Mouse (Mus musculus) macrophage (primary cell): ENCODE data around the gene Cntnap5a. TPM values are rescaled to one million over a fixed set of nuclear protein-coding genes. Genes with fewer than 3 reads are reported as not detected.

Experiments used
- H3K27ac ChIP-seq: fragments of 350-480 bp; formaldehyde crosslinking; 2 replicates; pipeline ENCODE4 v1.9.0; 2021
- H3K36me3 ChIP-seq: fragments of 350-480 bp; formaldehyde crosslinking; 2 replicates; pipeline ENCODE4 v1.9.0; 2021; ENCODE audit errors: inconsistent target
- H3K4me3 ChIP-seq: fragments of 350-480 bp; formaldehyde crosslinking; 2 replicates; pipeline ENCODE4 v1.9.0; 2021; ENCODE audit errors: inconsistent target
- H3K79me2 ChIP-seq: fragments of 350-480 bp; formaldehyde crosslinking; 2 replicates; pipeline ENCODE4 v1.9.0; 2021; ENCODE audit errors: inconsistent target
- WGBS: methylation state at CpG from one replicate; pipeline ENCODE4 v1.1.7; 2026; ENCODE audit warnings: inconsistent platforms; ENCODE audit not compliant: missing documents; 5-methylcytosine and 5-hydroxymethylcytosine counted together
- polyA plus RNA-seq: library from polyadenylated mRNA; stranded (reverse); fragments of 250-400 nt; gene quantifications from 3 replicates; pipeline ENCODE4 v1.2.4, GENCODE M21; 2018; ENCODE audit warnings: inconsistent platforms

The Cntnap5a gene
- polyA plus RNA-seq, 1 experiment from 2014 or later: not detected

- H3K36me3 ChIP-seq: no peaks in the 10 kb centered on the region
- H3K79me2 ChIP-seq: no peaks in the 10 kb centered on the region
- H3K27ac ChIP-seq: no peak overlapping the region
- no peak overlapping the region for H3K4me3 ChIP-seq
These were observed 682.2 kb downstream of the Cntnap5a start for GRCm38 (mm10) chr1:116366806-116367205.

- H3K79me2 ChIP-seq: no peaks in the 10 kb centered on the region
- WGBS: 75% methylated on average over 7 of the region's 7 CpGs
- no peaks in the 10 kb centered on the region for H3K36me3 ChIP-seq
- H3K27ac ChIP-seq: no peak overlapping the region
- H3K4me3 ChIP-seq: no peak overlapping the region
These were observed 683.0 kb downstream of the Cntnap5a start for GRCm38 (mm10) chr1:116367572-116367971.

- no peak overlapping the region for H3K27ac ChIP-seq
- 89% methylated on average over 4 of the region's 4 CpGs for WGBS
- H3K36me3 ChIP-seq: no peaks in the 10 kb centered on the region
- no peaks in the 10 kb centered on the region for H3K79me2 ChIP-seq
- no peak overlapping the region for H3K4me3 ChIP-seq
These were observed 686.3 kb downstream of the Cntnap5a start for GRCm38 (mm10) chr1:116370817-116371216.

DNA sequence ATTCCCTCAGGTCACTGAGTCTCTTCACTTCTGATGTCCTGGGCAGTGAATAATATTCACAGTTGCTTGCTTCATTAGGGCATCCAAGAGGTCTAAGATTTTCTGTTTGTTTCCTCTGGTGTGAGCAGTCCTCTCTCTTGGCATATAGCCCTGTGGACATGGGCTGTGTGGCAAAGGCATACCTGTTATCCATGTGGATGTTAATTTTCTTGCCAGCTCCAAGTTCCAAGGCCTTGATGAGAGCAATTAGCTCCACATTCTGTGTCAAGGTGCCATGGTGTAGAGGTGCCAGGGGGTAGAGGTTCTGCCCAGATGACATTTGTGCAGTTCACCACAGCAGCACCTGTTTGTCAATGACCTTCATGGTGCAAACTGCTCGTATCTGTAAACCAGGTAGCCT is 689.0 kb downstream of the Cntnap5a start:
- no peaks in the 10 kb centered on the region for H3K79me2 ChIP-seq
- H3K36me3 ChIP-seq: no peaks in the 10 kb centered on the region
- no peak overlapping the region for H3K4me3 ChIP-seq
- WGBS: 82% methylated on average over 1 of the region's 1 CpGs
- no peak overlapping the region for H3K27ac ChIP-seq

DNA sequence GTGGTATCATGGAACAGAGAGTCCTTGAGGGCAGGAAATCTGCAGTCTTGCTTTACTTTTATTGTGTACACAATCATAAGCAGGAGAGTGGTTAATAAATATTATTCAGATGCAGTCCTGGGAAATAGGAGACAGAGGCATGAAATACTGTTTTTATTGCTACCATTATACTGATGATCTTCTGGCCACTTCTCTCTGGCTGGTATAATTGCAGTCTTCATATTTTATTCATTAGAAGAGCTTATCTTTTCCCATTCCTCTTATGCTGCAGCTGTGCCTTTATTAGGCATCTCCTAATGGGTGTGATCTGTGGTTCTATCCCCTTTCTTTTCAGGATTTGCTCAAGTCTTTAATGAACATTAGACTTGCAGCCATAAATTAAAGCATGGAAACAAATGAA is 707.8 kb downstream of the Cntnap5a start:
- Histone ChIP-seq H3K27ac (no peak overlapping the region), H3K79me2 (no peaks in the 10 kb centered on the region), H3K36me3 (no peaks in the 10 kb centered on the region), H3K4me3 (no peak overlapping the region)

- Histone ChIP-seq H3K27ac (no peak overlapping the region), H3K36me3 (no peaks in the 10 kb centered on the region), H3K4me3 (no peak overlapping the region), H3K79me2 (no peaks in the 10 kb centered on the region)
- 80% methylated on average over 1 of the region's 1 CpGs for WGBS
These were observed 717.6 kb downstream of the Cntnap5a start for GRCm38 (mm10) chr1:116401996-116402656.

GRCm38 (mm10) chr1:116409836-116410235 is 725.3 kb downstream of the Cntnap5a start:
- no peak overlapping the region for H3K27ac ChIP-seq
- 91% methylated on average over 1 of the region's 1 CpGs for WGBS
- no peaks in the 10 kb centered on the region for H3K79me2 ChIP-seq
- no peaks in the 10 kb centered on the region for H3K36me3 ChIP-seq
- no peak overlapping the region for H3K4me3 ChIP-seq

DNA sequence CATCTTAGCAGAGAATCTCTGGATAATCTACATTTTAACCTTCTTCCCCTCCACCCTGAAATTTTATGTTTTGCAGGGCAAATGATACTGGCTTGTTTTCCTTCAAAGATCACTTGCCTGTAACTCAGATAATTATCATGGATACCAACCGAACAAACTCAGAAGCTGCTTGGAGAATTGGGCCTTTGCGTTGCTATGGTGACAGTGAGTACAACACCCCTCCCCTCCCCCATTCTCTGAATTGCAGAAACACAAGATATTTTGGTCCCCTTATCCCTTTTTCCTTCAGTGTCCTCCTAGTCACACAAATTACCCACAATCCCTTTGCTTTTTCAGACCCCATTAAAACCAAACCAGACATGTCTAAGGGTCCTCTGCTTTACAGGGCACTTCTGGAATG is 743.8 kb downstream of the Cntnap5a start:
- Histone ChIP-seq H3K27ac (no peak overlapping the region), H3K36me3 (no peaks in the 10 kb centered on the region), H3K79me2 (no peaks in the 10 kb centered on the region), H3K4me3 (no peak overlapping the region)
- WGBS: 78% methylated on average over 2 of the region's 2 CpGs

DNA sequence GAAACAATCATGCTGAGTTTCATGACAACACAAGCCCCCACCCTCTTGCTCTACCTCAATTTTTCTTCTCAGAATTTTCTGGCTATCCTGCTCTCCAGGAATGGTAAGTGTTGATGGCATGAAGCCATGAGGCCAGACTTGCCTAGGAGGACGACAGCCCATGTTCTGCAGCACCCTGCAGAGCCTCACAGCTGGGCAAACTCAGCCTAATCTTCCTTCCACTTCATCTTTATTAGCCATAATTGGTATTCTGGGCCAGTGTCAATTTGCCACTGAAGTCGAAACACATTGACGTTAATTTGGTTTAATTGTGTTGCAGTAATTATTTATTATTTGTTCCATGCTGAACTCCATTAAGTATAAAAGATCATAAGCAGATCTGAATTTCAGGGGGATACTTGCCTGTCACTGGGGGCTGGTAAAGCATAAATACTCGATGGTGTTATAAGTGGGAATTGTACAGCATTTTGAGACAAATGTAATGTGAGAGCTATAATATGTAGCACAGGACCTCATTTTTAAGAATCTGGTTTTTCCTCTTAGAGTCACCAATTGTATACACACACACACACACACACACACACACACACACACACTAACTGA is 770.7 kb downstream of the Cntnap5a start:
- Histone ChIP-seq H3K79me2 (no peaks in the 10 kb centered on the region), H3K27ac (no peak overlapping the region), H3K36me3 (no peaks in the 10 kb centered on the region), H3K4me3 (no peak overlapping the region)
- WGBS: 81% methylated on average over 3 of the region's 4 CpGs

DNA sequence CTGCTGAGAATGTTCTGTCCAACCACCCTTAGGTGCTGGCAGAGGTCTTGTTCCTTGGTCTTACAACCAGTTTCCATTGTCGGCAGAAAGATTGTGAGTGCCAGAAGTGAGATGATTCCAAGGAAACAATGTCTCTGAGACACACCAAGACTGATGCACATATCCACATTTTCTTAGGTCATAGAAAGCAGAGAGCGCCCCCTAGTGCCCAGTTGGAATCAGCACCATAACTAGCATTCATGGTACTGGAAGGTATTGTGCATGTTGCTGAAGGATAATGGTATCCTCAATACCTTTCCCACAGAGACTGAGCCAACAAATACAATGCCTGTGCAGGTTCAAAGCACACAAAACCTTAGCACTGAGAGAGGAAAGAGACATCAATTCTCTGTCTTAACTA is 793.1 kb downstream of the Cntnap5a start:
- H3K36me3 ChIP-seq: no peaks in the 10 kb centered on the region
- 39% methylated on average over 2 of the region's 2 CpGs for WGBS
- no peak overlapping the region for H3K4me3 ChIP-seq
- H3K79me2 ChIP-seq: no peaks in the 10 kb centered on the region
- H3K27ac ChIP-seq: no peak overlapping the region

GRCm38 (mm10) chr1:116488780-116489569 is 804.4 kb downstream of the Cntnap5a start:
- Histone ChIP-seq H3K36me3 (no peaks in the 10 kb centered on the region), H3K4me3 (no peak overlapping the region), H3K27ac (no peak overlapping the region), H3K79me2 (no peaks in the 10 kb centered on the region)
- 93% methylated on average over 1 of the region's 1 CpGs for WGBS

DNA sequence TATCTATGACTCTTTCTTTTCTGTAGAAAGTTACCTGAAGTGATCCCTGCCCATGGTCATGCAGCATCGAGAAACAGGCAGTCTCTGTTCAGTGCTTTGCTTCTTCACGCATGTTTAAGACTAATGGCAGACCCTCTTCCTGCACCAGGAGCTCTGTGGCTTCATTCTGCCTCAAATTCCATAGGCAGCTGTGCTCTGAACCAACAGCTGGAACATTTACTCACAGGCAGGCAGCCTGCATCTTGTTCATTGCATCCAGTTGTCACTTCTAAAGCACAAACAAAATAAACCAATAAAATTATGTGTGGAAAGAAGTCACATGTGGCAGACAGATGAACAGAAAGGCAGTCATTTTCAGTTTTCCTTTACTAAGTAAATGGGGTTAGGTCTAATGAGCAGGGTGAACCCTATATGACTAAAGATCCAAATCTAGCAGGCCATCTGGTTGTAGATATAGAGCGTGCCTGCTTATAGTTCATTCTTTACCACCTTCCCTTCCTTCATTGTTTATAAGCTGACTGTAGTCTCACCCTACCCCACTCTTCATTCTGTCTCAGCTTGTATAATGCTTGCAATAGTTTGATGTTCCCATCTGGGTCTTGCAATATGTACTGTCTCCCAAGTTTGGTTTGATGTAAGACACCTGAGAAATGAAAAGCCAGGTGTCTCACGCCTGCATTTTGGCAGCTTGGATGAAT is 893.6 kb downstream of the Cntnap5a start:
- no peaks in the 10 kb centered on the region for H3K79me2 ChIP-seq
- H3K27ac ChIP-seq: no peak overlapping the region
- H3K36me3 ChIP-seq: no peaks in the 10 kb centered on the region
- no peak overlapping the region for H3K4me3 ChIP-seq
- 84% methylated on average over 4 of the region's 4 CpGs for WGBS

GRCm38 (mm10) chr1:116616272-116616671 is 931.7 kb downstream of the Cntnap5a start:
- H3K27ac ChIP-seq: no peak overlapping the region
- H3K36me3 ChIP-seq: no peaks in the 10 kb centered on the region
- H3K4me3 ChIP-seq: no peak overlapping the region
- no peaks in the 10 kb centered on the region for H3K79me2 ChIP-seq
